Mouse (Mus musculus) midbrain, embryonic 15.5 days (tissue): ENCODE measurements around the gene Spred2. TPM values are rescaled to one million over a fixed set of nuclear protein-coding genes. Genes with fewer than 3 reads are reported as not detected.

Experiments
- ATAC-seq: fragments of 200-750 bp; cut with Nextera tagmentation; replicated peaks from 2 replicates; pipeline ENCODE4 v1.8.0; 2017; ENCODE audit warnings: moderate TSS enrichment
- H3K27ac ChIP-seq: fragments of 300-500 bp; sonication (generic); 2 replicates; pipeline ENCODE4 v1.5.1; 2015; ENCODE audit warnings: mild to moderate bottlenecking, inconsistent platforms
- H3K27me3 ChIP-seq: fragments of 300-500 bp; sonication (generic); replicated peaks from 2 replicates; pipeline ENCODE4 v1.6.1; 2015; ENCODE audit warnings: inconsistent platforms
- H3K36me3 ChIP-seq: fragments of 300-500 bp; sonication (generic); replicated peaks from 2 replicates; pipeline ENCODE4 v1.6.1; 2015; ENCODE audit warnings: inconsistent platforms
- H3K4me1 ChIP-seq: fragments of 300-500 bp; sonication (generic); 2 replicates; pipeline ENCODE4 v1.6.1; 2015; ENCODE audit warnings: inconsistent platforms
- H3K4me2 ChIP-seq: fragments of 300-500 bp; sonication (generic); 2 replicates; pipeline ENCODE4 v1.6.1; 2015; ENCODE audit warnings: inconsistent platforms, mild to moderate bottlenecking, moderate library complexity
- H3K4me3 ChIP-seq: fragments of 300-500 bp; sonication (generic); 2 replicates; pipeline ENCODE4 v1.5.1; 2015; ENCODE audit warnings: mild to moderate bottlenecking, inconsistent platforms
- H3K9ac ChIP-seq: fragments of 300-500 bp; sonication (generic); 2 replicates; pipeline ENCODE4 v1.6.1; 2015; ENCODE audit warnings: mild to moderate bottlenecking, inconsistent platforms
- H3K9me3 ChIP-seq: fragments of 300-500 bp; sonication (generic); 2 replicates; pipeline ENCODE4 v1.6.1; 2016; ENCODE audit warnings: inconsistent platforms
- WGBS: fragments of 180-500 bp; shearing (Covaris S2); methylation state at CpG from one replicate; pipeline ENCODE4 v1.1.7; 2015; ENCODE audit warnings: mixed read lengths; 5-methylcytosine and 5-hydroxymethylcytosine counted together
- polyA plus RNA-seq: library from polyadenylated mRNA; unstranded; fragments of >200 nt; fragmentation: Nextera tagmentation; extraction: Ambion mirVana; gene quantifications from 2 replicates; pipeline ENCODE4 v1.2.1, GENCODE M21; 2015

Spred2 gene
- polyA plus RNA-seq, 1 experiment from 2014 or later: 6.2 TPM

- Histone ChIP-seq H3K9me3 (no peaks in the 10 kb centered on the region), H3K36me3 (no peaks in the 10 kb centered on the region), H3K27ac (no peak overlapping the region), H3K4me2 (no peak overlapping the region), H3K27me3 (no peaks in the 10 kb centered on the region), H3K4me1 (no peaks in the 10 kb centered on the region; the same call in 1 of the 2 replicates), H3K9ac (no peak overlapping the region), H3K4me3 (no peak overlapping the region)
- 70% methylated on average over 6 of the region's 6 CpGs for WGBS
- ATAC-seq: no peak
These were observed 20.5 kb downstream of the Spred2 start for GRCm38 (mm10) chr11:19944701-19945100.

- Histone ChIP-seq H3K36me3 (no peaks in the 10 kb centered on the region), H3K4me1 (no peaks in the 10 kb centered on the region; the same call in 1 of the 2 replicates), H3K4me3 (no peak overlapping the region), H3K4me2 (no peak overlapping the region), H3K27ac (no peak overlapping the region), H3K9me3 (no peaks in the 10 kb centered on the region), H3K27me3 (no peaks in the 10 kb centered on the region), H3K9ac (no peak overlapping the region)
- WGBS: 90% methylated on average over 6 of the region's 7 CpGs
- no peak for ATAC-seq
These were observed 22.5 kb downstream of the Spred2 start for GRCm38 (mm10) chr11:19946721-19947120.

- no peak for ATAC-seq
- Histone ChIP-seq H3K27ac (no peak overlapping the region), H3K27me3 (no peaks in the 10 kb centered on the region), H3K9me3 (no peaks in the 10 kb centered on the region), H3K4me2 (no peak overlapping the region), H3K4me3 (no peak overlapping the region), H3K36me3 (no peaks in the 10 kb centered on the region), H3K9ac (no peak overlapping the region), H3K4me1 (no peaks in the 10 kb centered on the region; the same call in 1 of the 2 replicates)
- 93% methylated on average over 7 of the region's 7 CpGs for WGBS
These were observed 23.5 kb downstream of the Spred2 start for GRCm38 (mm10) chr11:19947626-19948135.

- no peak overlapping the region for H3K9ac ChIP-seq
- no peaks in the 10 kb centered on the region; the same call in 1 of the 2 replicates for H3K4me1 ChIP-seq
- H3K9me3 ChIP-seq: no peaks in the 10 kb centered on the region
- no peak overlapping the region for H3K4me2 ChIP-seq
- no peak overlapping the region for H3K4me3 ChIP-seq
- H3K27ac ChIP-seq: no peak overlapping the region
- no peak for ATAC-seq
- H3K36me3 ChIP-seq: no peaks in the 10 kb centered on the region
- H3K27me3 ChIP-seq: no peaks in the 10 kb centered on the region
- 87% methylated on average over 5 of the region's 5 CpGs for WGBS
These were observed 25.6 kb downstream of the Spred2 start for GRCm38 (mm10) chr11:19949725-19950124.

- Histone ChIP-seq H3K4me2 (no peak overlapping the region), H3K4me3 (no peak overlapping the region), H3K9me3 (no peaks in the 10 kb centered on the region), H3K36me3 (no peaks in the 10 kb centered on the region), H3K27ac (no peak overlapping the region), H3K27me3 (no peaks in the 10 kb centered on the region), H3K4me1 (no peaks in the 10 kb centered on the region; the same call in 1 of the 2 replicates), H3K9ac (no peak overlapping the region)
- ATAC-seq: no peak
- WGBS: 79% methylated on average over 8 of the region's 8 CpGs
These were observed 26.0 kb downstream of the Spred2 start for GRCm38 (mm10) chr11:19950169-19950568.

- Histone ChIP-seq H3K4me3 (no peak overlapping the region), H3K4me1 (no peaks in the 10 kb centered on the region; the same call in 1 of the 2 replicates), H3K27ac (no peak overlapping the region), H3K9me3 (no peaks in the 10 kb centered on the region), H3K36me3 (no peaks in the 10 kb centered on the region), H3K27me3 (no peaks in the 10 kb centered on the region), H3K9ac (no peak overlapping the region), H3K4me2 (no peak overlapping the region)
- WGBS: 73% methylated on average over 8 of the region's 8 CpGs
- ATAC-seq: no peak
These were observed 28.8 kb downstream of the Spred2 start for GRCm38 (mm10) chr11:19952963-19953362.

GRCm38 (mm10) chr11:19953919-19954318 lies 29.7 kb downstream of the Spred2 start:
- Histone ChIP-seq H3K9ac (no peak overlapping the region), H3K9me3 (no peaks in the 10 kb centered on the region), H3K27me3 (no peaks in the 10 kb centered on the region), H3K4me1 (no peaks in the 10 kb centered on the region), H3K4me2 (no peak overlapping the region), H3K4me3 (no peak overlapping the region), H3K36me3 (no peaks in the 10 kb centered on the region), H3K27ac (no peak overlapping the region)
- ATAC-seq: no peak
- 98% methylated on average over 7 of the region's 7 CpGs for WGBS

- H3K4me1 ChIP-seq: no peaks in the 10 kb centered on the region
- no peaks in the 10 kb centered on the region for H3K36me3 ChIP-seq
- H3K9ac ChIP-seq: no peak overlapping the region
- H3K4me2 ChIP-seq: no peak overlapping the region
- 88% methylated on average over 9 of the region's 9 CpGs for WGBS
- no peaks in the 10 kb centered on the region for H3K27me3 ChIP-seq
- no peak overlapping the region for H3K4me3 ChIP-seq
- no peak for ATAC-seq
- no peaks in the 10 kb centered on the region for H3K9me3 ChIP-seq
- H3K27ac ChIP-seq: no peak overlapping the region
These were observed 30.9 kb downstream of the Spred2 start for GRCm38 (mm10) chr11:19955069-19955468.

GRCm38 (mm10) chr11:19955701-19956100 lies 31.5 kb downstream of the Spred2 start:
- no peak for ATAC-seq
- H3K9me3 ChIP-seq: no peaks in the 10 kb centered on the region
- no peaks in the 10 kb centered on the region for H3K4me1 ChIP-seq
- H3K4me2 ChIP-seq: no peak overlapping the region
- H3K4me3 ChIP-seq: no peak overlapping the region
- H3K36me3 ChIP-seq: no peaks in the 10 kb centered on the region
- H3K27ac ChIP-seq: no peak overlapping the region
- no peak overlapping the region for H3K9ac ChIP-seq
- WGBS: 81% methylated on average over 6 of the region's 6 CpGs
- H3K27me3 ChIP-seq: no peaks in the 10 kb centered on the region

GRCm38 (mm10) chr11:19959006-19959405 lies 34.8 kb downstream of the Spred2 start:
- H3K27ac ChIP-seq: no peak overlapping the region
- ATAC-seq: no peak
- H3K9ac ChIP-seq: no peak overlapping the region
- no peaks in the 10 kb centered on the region for H3K4me1 ChIP-seq
- WGBS: 97% methylated on average over 3 of the region's 3 CpGs
- H3K4me2 ChIP-seq: no peak overlapping the region
- no peak overlapping the region for H3K4me3 ChIP-seq
- H3K27me3 ChIP-seq: no peaks in the 10 kb centered on the region
- H3K36me3 ChIP-seq: no peaks in the 10 kb centered on the region
- no peaks in the 10 kb centered on the region for H3K9me3 ChIP-seq

GRCm38 (mm10) chr11:19959897-19960296 lies 35.7 kb downstream of the Spred2 start:
- H3K9ac ChIP-seq: no peak overlapping the region
- WGBS: 88% methylated on average over 5 of the region's 5 CpGs
- peaks cover 3% of the 10 kb centered on the region for H3K4me1 ChIP-seq
- no peaks in the 10 kb centered on the region for H3K36me3 ChIP-seq
- H3K9me3 ChIP-seq: no peaks in the 10 kb centered on the region
- no peak overlapping the region for H3K4me2 ChIP-seq
- ATAC-seq: no peak
- H3K4me3 ChIP-seq: no peak overlapping the region
- no peak overlapping the region for H3K27ac ChIP-seq
- H3K27me3 ChIP-seq: no peaks in the 10 kb centered on the region

- Histone ChIP-seq H3K27ac (no peak overlapping the region), H3K4me1 (peaks cover 9% of the 10 kb centered on the region), H3K9ac (no peak overlapping the region), H3K4me2 (no peak overlapping the region), H3K36me3 (no peaks in the 10 kb centered on the region), H3K4me3 (no peak overlapping the region), H3K9me3 (no peaks in the 10 kb centered on the region), H3K27me3 (no peaks in the 10 kb centered on the region)
- 95% methylated on average over 3 of the region's 3 CpGs for WGBS
- no peak for ATAC-seq
These were observed 36.4 kb downstream of the Spred2 start for GRCm38 (mm10) chr11:19960541-19960940.

GRCm38 (mm10) chr11:19961088-19961487 lies 36.9 kb downstream of the Spred2 start:
- H3K4me1 ChIP-seq: peaks cover 9% of the 10 kb centered on the region
- H3K36me3 ChIP-seq: no peaks in the 10 kb centered on the region
- H3K27me3 ChIP-seq: no peaks in the 10 kb centered on the region
- no peak for ATAC-seq
- no peak overlapping the region for H3K4me2 ChIP-seq
- no peak overlapping the region for H3K4me3 ChIP-seq
- H3K27ac ChIP-seq: no peak overlapping the region
- no peak overlapping the region for H3K9ac ChIP-seq
- no peaks in the 10 kb centered on the region for H3K9me3 ChIP-seq
- WGBS: 95% methylated on average over 6 of the region's 6 CpGs
